Mouse (Mus musculus): ENCODE measurements around the gene Atp4b. TPM values are rescaled to one million over a fixed set of nuclear protein-coding genes. Genes with fewer than 3 reads are reported as not detected.

Atp4b gene
- total and polyA plus RNA-seq, 2 experiments from 2014 or later = 0.14 TPM; not detected in 1

DNA sequence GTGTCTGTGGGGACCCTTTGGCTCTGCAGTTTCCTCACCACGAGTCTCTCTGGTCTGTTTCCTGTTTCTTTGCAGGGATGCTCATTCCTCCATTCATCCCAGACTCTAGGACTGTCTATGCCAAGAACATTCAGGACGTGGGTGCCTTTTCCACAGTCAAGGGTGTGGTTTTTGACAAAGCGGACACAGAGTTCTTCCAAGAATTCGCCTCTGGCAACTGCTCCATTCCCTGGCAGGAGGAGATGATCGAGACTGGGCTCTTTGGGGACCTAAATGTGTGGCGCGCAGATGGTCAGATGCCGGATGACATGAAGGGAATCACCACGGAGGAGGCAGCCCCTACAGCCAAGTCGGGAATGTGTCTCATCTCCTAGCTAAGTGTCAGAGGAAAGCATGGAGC, 19.3 kb upstream of the Atp4b start:
- no peaks in the 10 kb centered on the region for H3K36me3 ChIP-seq (replicated peaks; ENCODE audit: control insufficient read depth, insufficient read depth, low read length)
- H3K27ac ChIP-seq (ENCODE audit: low read depth) = no peak overlapping the region
- H3K4me3 ChIP-seq (ENCODE audit: low read depth, low read length) = no peak overlapping the region
- no peak for DNase-seq (ENCODE audit: low spot score)
- TF ChIP-seq CTCF (IDR thresholded peaks at IDR 0.05; ENCODE audit: low read depth) (no peak), EP300 (IDR thresholded peaks at IDR 0.05; ENCODE audit: low read depth) (no peak)
- WGBS = 62% methylated on average over 10 of the region's 10 CpGs
- no peak for ATAC-seq (ENCODE audit: insufficient read depth, low read depth)
- H3K4me1 ChIP-seq (ENCODE audit: control insufficient read depth, insufficient read depth) = no peaks in the 10 kb centered on the region
- H3K4me2 ChIP-seq (ENCODE audit: low read depth, low read length) = no peak overlapping the region
- no peaks in the 10 kb centered on the region for H3K9me3 ChIP-seq (replicated peaks; ENCODE audit: control insufficient read depth, low read length)
- no peak overlapping the region for H3K9ac ChIP-seq (replicated peaks; ENCODE audit: low read depth, low read length)
- H3K27me3 ChIP-seq (ENCODE audit: control insufficient read depth, insufficient read depth, low read length) = 0 out of 2 replicates have a peak, but pooled peaks cover 9% of the 10 kb centered on the region

DNA sequence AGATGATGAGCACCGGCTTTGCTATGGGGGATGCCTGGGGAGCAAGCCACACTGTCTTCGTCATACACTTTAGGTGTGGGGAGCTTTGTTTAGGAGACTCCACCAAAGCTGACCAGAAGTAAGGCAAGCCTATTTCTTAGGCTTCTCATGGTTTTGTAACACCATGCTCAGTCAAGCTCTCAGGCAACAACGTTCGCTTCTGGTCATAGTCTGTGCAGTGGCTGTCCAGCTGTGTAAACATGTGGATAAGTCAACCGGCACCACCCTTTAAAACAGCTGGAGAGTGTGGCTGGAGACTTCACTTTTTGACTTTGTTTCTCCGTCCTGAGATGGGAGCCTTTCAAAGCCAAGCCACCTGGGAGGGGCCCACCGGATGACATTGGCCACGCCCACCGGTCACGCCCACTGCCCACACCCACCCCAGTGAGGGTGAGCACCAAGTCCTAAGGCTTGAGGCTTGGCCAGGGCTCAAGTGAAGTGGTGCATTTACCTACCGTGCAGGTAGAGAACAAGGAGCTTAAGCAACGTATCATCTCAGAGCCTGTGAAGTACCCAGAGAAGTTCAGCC, 17.3 kb upstream of the Atp4b start:
- no peaks in the 10 kb centered on the region for H3K9me3 ChIP-seq (replicated peaks; ENCODE audit: control insufficient read depth, low read length)
- no peaks in the 10 kb centered on the region for H3K4me1 ChIP-seq (ENCODE audit: control insufficient read depth, insufficient read depth)
- no peak overlapping the region for H3K27ac ChIP-seq (ENCODE audit: low read depth)
- ATAC-seq (ENCODE audit: insufficient read depth, low read depth) = no peak
- 51% methylated on average over 12 of the region's 12 CpGs for WGBS
- H3K4me2 ChIP-seq (ENCODE audit: low read depth, low read length) = no peak overlapping the region
- 0 out of 2 replicates have a peak, but pooled peaks cover 9% of the 10 kb centered on the region for H3K27me3 ChIP-seq (ENCODE audit: control insufficient read depth, insufficient read depth, low read length)
- no peak overlapping the region for H3K4me3 ChIP-seq (ENCODE audit: low read depth, low read length)
- no peaks in the 10 kb centered on the region for H3K36me3 ChIP-seq (replicated peaks; ENCODE audit: control insufficient read depth, insufficient read depth, low read length)
- no peak overlapping the region for H3K9ac ChIP-seq (replicated peaks; ENCODE audit: low read depth, low read length)
- no peak for TF ChIP-seq EP300 (IDR thresholded peaks at IDR 0.05; ENCODE audit: low read depth)
- no peak for TF ChIP-seq CTCF (IDR thresholded peaks at IDR 0.05; ENCODE audit: low read depth)
- DNase-seq (ENCODE audit: low spot score) = no peak

DNA sequence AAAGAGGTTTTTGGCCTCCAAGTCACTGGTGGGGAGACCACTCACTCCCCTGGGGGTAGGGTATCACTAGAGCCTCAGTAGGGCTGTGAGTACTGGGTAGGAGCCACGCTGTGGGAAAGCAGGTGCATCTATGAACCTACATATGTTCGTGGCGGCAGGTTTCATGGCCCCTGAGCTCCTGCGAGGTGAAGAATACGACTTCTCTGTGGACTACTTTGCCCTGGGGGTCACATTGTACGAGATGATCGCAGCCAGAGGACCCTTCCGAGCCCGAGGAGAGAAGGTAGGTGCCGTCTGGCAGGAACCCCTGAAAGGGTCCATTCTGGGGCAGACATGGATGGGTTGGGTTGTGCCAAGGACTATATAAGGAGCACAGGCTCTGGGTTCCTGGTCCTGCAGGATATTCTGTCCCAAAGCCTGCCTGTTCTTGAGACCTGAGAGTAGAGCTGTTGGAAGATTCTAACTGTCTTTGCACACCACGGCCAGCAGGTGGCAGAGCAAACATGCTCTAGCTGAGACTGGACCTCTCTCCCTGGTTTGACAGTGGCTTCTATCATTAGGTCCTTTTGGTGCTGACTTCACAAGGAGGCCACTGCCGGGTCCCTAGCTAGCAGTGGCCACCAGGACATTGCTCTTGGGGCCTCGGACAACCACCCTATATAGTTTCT, 16.4 kb upstream of the Atp4b start:
- Histone ChIP-seq H3K4me1 (ENCODE audit: control insufficient read depth, insufficient read depth) (no peaks in the 10 kb centered on the region), H3K4me3 (ENCODE audit: low read depth, low read length) (no peak overlapping the region), H3K9me3 (replicated peaks; ENCODE audit: control insufficient read depth, low read length) (no peaks in the 10 kb centered on the region), H3K9ac (replicated peaks; ENCODE audit: low read depth, low read length) (no peak overlapping the region), H3K27me3 (ENCODE audit: control insufficient read depth, insufficient read depth, low read length) (0 out of 2 replicates have a peak, but pooled peaks cover 9% of the 10 kb centered on the region), H3K27ac (ENCODE audit: low read depth) (no peak overlapping the region), H3K4me2 (ENCODE audit: low read depth, low read length) (no peak overlapping the region), H3K36me3 (replicated peaks; ENCODE audit: control insufficient read depth, insufficient read depth, low read length) (no peaks in the 10 kb centered on the region)
- ATAC-seq (ENCODE audit: insufficient read depth, low read depth) (peak; percentile 47; the same call in 1 of the 2 replicates), DNase-seq (ENCODE audit: low spot score) (peak; percentile 60)
- whole genome bisulfite sequencing = 57% methylated on average over 13 of the region's 13 CpGs
- peak; percentile 85 for TF ChIP-seq CTCF (IDR thresholded peaks at IDR 0.05; ENCODE audit: low read depth)
- TF ChIP-seq EP300 (IDR thresholded peaks at IDR 0.05; ENCODE audit: low read depth) = no peak

DNA sequence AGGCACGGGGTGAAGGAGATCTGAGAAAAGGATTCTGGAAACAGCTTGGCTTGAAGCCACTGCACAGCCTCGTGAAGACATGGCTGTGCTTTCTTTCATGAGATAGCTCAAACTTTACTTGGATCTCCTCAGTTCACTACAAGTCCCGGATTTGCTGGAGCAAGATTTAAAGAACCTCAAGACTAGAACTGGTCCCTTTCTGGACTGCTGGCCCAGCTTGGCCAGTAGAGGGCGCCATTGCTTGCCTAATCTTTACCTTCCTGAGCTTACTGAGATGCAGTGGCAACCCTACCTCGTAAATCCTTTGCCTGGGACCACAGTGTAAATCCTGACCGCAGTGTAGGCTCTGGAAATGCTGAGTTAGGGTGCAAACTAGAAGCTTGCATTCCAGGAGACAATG, 15.0 kb upstream of the Atp4b start:
- DNase-seq (ENCODE audit: low spot score) (peak; percentile 50), ATAC-seq (ENCODE audit: insufficient read depth, low read depth) (peak; percentile 22; the same call in 1 of the 2 replicates)
- Histone ChIP-seq H3K27ac (ENCODE audit: low read depth) (no peak overlapping the region), H3K4me2 (ENCODE audit: low read depth, low read length) (no peak overlapping the region), H3K4me3 (ENCODE audit: low read depth, low read length) (no peak overlapping the region), H3K9ac (replicated peaks; ENCODE audit: low read depth, low read length) (no peak overlapping the region), H3K36me3 (replicated peaks; ENCODE audit: control insufficient read depth, insufficient read depth, low read length) (no peaks in the 10 kb centered on the region), H3K4me1 (ENCODE audit: control insufficient read depth, insufficient read depth) (no peaks in the 10 kb centered on the region), H3K27me3 (ENCODE audit: control insufficient read depth, insufficient read depth, low read length) (0 out of 2 replicates have a peak, but pooled peaks cover 9% of the 10 kb centered on the region), H3K9me3 (replicated peaks; ENCODE audit: control insufficient read depth, low read length) (no peaks in the 10 kb centered on the region)
- WGBS = 28% methylated on average over 6 of the region's 6 CpGs
- peak; percentile 75 for TF ChIP-seq CTCF (IDR thresholded peaks at IDR 0.05; ENCODE audit: low read depth)
- no peak for TF ChIP-seq EP300 (IDR thresholded peaks at IDR 0.05; ENCODE audit: low read depth)

DNA sequence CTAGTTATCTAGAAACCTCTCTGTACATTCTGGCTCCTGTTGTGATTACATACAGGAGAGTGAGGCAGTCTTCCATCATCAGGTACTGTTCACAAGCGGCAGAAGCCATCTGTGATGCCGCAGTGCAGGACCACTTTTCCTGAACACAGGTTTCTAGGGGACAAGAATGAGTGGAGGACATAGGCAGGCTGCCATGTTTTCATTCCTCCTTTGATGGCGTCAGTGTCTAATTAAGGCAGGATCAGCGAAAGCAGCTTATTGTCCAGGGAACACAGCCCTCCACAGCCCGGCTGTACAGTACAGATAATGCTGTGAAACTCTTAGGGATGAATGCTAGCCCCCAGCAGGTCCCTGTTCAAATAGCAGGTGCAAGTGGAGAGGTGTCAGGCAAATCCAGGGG, 9.4 kb upstream of the Atp4b start:
- no peaks in the 10 kb centered on the region for H3K36me3 ChIP-seq (replicated peaks; ENCODE audit: control insufficient read depth, insufficient read depth, low read length)
- no peaks in the 10 kb centered on the region for H3K4me1 ChIP-seq (ENCODE audit: control insufficient read depth, insufficient read depth)
- no peak overlapping the region for H3K4me2 ChIP-seq (ENCODE audit: low read depth, low read length)
- H3K27ac ChIP-seq (ENCODE audit: low read depth) = no peak overlapping the region
- TF ChIP-seq CTCF (IDR thresholded peaks at IDR 0.05; ENCODE audit: low read depth) (no peak), EP300 (IDR thresholded peaks at IDR 0.05; ENCODE audit: low read depth) (no peak)
- DNase-seq (ENCODE audit: low spot score) = no peak
- H3K27me3 ChIP-seq (ENCODE audit: control insufficient read depth, insufficient read depth, low read length) = no peaks in the 10 kb centered on the region
- no peak for ATAC-seq (ENCODE audit: insufficient read depth, low read depth)
- no peak overlapping the region for H3K9ac ChIP-seq (replicated peaks; ENCODE audit: low read depth, low read length)
- no peak overlapping the region for H3K4me3 ChIP-seq (ENCODE audit: low read depth, low read length)
- no peaks in the 10 kb centered on the region for H3K9me3 ChIP-seq (replicated peaks; ENCODE audit: control insufficient read depth, low read length)
- 79% methylated on average over 5 of the region's 5 CpGs for WGBS

All from heart, postnatal 0 days (tissue).